Mouse (Mus musculus): ENCODE measurements around the gene Bysl. TPM values are rescaled to one million over a fixed set of nuclear protein-coding genes. Genes with fewer than 3 reads are reported as not detected.
A peak's percentile ranks its signal among the peaks of the same experiment; 100 is the strongest.

The Bysl gene
- polyA plus RNA-seq, 2 experiments from 2014 or later, result 10.6 to 14.2 TPM

DNA sequence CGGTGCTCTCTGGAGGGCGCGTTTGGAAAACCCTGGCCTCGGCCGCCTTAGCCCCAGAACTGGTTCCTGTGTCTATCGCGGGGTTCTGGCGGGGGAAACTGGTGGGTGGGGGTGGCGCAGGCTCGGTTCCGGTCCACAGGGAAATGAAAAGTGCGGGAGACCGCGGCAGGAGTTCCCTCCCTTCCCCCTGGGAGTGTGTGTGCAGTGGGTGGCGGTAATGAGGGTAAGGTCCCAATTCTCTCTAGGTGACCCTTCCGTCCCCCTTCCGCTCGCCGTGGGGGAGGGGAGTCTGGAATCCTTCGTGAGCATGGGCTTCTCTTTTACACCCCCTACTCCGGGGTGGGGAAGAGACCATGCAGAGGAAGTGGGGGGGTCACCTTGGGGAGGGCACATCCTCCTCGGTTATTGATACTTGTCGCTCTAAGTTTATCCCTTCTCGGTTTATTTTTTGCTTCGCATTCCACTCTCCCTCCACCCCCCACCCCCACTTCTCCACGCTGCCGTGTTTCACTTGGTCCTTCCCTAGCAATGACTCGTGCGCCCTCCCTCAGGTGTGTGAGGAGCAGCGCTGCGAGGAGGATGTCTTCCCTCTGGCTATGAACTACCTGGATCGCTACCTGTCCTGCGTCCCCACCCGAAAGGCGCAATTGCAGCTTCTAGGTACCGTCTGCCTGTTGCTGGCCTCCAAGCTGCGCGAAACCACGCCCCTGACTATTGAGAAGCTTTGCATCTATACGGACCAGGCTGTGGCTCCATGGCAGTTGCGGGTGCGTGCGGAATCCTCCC, 16.9 kb downstream of the Bysl start:
- ATAC-seq, result peak; percentile 11

GRCm38 (mm10) chr17:47593854-47594182, 17.5 kb downstream of the Bysl start:
- ATAC-seq, result no peak

DNA sequence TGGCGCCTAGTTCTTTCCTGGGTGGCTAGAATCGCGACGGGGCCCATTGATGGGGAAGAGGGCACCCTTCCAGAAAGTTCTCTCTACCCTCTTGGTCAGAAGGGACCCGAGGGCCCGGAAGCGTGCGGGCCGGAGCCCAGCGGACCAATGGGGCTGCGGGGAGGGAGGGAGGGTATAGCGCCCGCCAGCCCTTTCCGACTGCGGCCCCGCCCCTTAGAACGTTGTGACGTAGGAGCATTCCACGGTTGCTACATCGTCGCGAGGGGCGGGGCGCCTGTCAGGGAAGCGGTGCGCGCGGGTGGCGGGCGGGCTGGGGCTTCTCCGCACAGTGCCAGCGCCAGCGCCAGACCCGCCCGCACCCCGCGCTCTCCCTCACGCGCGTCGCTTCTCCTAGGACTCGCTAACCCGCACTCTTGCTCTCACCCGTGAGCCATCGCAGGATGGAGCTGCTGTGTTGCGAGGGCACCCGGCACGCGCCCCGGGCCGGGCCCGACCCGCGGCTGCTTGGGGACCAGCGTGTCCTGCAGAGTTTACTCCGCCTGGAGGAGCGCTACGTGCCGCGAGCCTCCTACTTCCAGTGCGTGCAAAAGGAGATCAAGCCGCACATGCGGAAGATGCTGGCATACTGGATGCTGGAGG, 18.0 kb downstream of the Bysl start:
- ATAC-seq, result peak; percentile 80

DNA sequence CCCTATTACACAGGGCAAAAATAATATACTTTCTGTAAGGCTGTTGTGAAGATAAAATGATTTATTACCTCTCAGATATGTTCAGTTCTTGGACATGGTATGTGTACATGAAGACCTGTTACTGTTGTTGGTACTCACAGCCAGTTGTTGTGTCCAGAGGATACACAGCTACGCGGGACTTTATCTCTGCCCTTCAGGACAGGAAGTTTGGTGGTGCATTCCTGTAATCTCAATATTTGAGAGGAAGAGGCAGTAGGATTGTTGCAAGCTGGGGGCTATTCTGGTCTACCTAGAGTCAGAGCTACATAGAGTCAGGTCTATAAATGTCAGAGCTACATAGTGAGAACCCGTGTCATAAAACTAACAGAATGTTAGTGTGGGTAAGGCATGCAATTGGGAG, 20.2 kb downstream of the Bysl start:
- ATAC-seq, result no peak

DNA sequence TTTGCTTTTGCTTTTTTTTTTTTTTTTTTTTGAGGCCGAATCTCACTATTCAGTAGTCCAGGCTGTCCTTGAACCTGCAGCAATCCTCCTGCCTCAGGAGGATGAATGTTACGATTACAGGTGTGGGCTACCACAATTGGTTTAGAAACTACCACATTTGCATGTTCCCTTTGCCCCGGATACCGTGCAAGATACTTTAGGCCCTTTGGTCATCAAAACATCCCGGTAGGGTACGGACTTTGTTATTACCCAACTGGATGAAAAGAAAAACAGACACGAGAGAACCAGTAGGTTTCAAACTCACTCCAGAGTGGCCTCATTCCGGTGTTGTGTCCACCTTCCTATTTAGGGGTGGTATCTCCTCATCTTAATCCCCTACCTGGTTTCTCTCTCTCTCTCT, 22.8 kb downstream of the Bysl start:
- no peak for ATAC-seq

GRCm38 (mm10) chr17:47580962-47581361, 30.3 kb downstream of the Bysl start:
- no peak for ATAC-seq

GRCm38 (mm10) chr17:47578655-47579054, 32.6 kb downstream of the Bysl start:
- ATAC-seq, result no peak

DNA sequence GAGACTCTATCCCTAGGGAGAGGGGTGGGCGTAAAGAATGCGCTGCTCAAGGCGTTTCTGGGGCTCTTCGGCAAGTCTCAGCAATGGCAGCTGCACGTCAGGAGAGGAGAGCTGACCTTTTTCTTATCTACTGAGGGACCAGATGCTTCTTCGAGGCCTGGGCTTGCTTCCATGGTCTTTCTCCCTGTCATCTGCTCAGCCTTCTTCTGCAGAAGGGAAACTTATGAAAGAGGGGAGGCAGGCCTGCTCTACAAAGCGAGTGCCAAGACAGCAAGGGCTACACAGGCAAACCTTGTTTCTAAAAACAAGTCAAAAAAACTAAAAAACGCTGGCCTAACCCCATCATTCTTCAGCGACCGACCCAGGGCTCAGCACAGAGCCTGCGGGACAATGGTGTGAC, 36.5 kb downstream of the Bysl start:
- no peak for ATAC-seq

- ATAC-seq, result no peak
These were observed 37.3 kb downstream of the Bysl start for GRCm38 (mm10) chr17:47574028-47574427.

- ATAC-seq, result no peak
These were observed 38.9 kb downstream of the Bysl start for GRCm38 (mm10) chr17:47572436-47572835.

DNA sequence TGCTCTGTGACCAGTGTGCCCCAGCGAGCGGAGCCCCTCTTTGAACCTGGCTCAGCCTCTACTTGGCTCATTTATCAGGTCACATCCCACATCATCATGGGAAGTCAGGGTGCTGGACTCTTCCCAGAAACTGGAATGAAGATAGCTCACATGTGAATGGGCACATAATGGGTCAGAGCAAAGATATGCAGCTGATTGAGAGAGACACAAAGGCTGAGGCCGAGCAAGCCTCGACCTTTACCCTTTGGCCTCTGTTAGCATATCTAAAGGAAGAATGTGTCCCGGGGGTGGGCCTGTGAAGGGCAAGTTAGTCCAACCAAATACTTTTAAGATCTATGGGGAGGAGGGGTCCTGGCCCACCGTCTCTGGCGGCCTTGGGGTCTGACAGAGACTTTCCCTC, 39.7 kb downstream of the Bysl start:
- ATAC-seq, result no peak

GRCm38 (mm10) chr17:47568951-47569527, 42.3 kb downstream of the Bysl start:
- no peak for ATAC-seq

- ATAC-seq, result no peak
These were observed 42.9 kb downstream of the Bysl start for GRCm38 (mm10) chr17:47568389-47568788.

DNA sequence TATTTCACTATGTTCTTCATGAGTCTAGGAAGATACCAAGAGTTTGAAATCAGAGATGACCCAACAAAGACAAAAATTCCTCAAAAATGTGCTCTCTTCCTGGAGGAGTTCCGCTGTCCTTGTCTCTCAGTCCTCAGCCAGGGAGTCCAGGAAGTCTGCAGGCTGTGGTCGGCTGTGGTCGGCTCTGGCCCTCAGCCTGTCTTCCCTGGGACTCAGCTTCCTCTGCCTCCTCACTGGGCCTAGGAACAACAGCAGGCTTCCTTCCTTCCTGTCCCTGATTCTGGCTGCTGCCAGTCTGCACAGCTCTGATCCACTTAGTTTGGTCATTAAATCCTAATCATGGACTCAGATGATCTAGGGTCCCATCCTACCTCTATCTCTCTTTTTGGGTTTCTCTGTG, 44.0 kb downstream of the Bysl start:
- no peak for ATAC-seq

GRCm38 (mm10) chr17:47566133-47566532, 45.2 kb downstream of the Bysl start:
- no peak for ATAC-seq

DNA sequence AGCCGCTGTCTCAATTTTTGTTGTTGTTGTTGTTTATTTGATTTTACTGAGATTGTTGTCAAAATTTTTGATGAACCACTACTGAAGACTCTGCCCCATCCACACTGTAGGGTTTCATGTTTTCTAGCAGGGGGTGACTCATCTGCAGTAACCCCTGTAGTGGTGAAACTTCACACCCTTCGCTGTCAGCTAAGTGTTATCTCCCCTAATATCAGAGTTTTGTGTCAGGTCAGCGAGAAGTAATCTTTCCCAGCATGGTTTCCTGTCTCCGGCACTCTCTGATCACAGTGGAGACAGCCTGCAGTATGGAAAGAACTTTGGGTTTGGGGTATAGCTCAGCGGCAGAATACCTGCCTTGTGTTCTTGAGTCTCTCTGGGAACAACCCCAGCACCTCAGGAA, 46.7 kb downstream of the Bysl start:
- ATAC-seq, result peak; percentile 51

DNA sequence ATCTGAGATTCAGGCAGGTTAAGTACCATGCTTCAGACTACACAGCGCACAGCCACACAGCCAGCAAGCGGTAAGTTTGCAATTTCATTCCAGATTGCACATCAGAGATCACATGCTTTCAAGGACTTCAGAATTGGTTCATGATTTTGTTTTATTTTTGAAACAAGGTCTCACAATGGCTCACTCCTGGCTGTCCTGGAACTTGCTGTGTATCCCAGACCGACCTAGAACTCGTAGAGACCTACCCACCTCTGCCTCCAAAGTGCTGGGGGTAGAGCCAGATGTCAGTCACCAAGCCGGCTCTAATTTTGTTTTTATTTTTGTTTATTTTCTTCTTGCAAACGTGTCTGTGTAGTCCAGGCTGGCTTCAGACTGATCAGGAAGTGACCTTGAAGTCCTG, 48.4 kb downstream of the Bysl start:
- ATAC-seq, result no peak

DNA sequence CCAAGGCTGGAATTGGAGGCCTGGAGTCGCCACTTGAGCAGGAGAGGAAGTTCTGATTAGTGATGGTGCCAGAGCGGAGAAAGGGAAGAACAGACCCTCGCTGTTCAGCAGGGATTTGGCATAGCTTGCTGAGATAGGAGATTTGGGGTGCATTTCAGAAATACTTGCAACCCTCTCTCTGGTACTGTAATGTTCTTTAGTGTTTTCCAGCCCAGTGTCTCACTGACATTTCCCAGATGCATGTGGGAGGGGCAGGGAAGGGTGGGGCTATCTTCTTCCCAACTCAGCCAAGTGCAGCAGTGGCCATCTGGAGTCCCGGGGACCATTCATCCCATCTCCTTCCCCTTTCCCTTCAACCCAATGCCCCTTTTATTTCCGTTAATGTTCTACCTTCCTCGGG, 51.6 kb downstream of the Bysl start:
- ATAC-seq, result no peak

- ATAC-seq, result no peak
These were observed 54.1 kb downstream of the Bysl start for GRCm38 (mm10) chr17:47557179-47557578.

DNA sequence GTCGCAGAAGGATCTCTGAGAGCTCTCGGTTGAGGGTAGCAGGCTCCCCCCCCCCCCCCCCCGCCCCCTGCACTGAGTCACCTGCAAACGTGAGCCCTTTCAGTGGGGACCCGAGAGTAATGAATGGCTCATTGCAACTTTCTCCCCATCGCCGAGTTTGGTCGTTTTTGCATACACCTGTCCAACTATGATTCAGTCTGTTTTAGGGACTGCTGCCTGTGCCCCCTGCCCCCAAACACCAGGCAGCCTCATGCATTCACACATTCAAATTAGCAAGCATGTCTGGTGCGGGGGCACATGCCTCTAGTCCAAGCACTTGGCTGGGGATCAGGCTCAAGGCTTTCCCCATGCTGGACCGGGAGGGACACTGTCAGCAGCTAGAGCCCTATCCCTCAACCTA, 56.7 kb downstream of the Bysl start:
- ATAC-seq, result no peak

- ATAC-seq, result no peak
These were observed 58.3 kb downstream of the Bysl start for GRCm38 (mm10) chr17:47552994-47553393.

- ATAC-seq, result no peak
These were observed 60.2 kb downstream of the Bysl start for GRCm38 (mm10) chr17:47551049-47551448.

Measured in CD4-positive, CD25-positive, alpha-beta regulatory T cell, adult 4 months (primary cell).